Mouse (Mus musculus) liver, embryonic 14 days (tissue): ENCODE data around the gene Naa80. TPM values are rescaled to one million over a fixed set of nuclear protein-coding genes. Genes with fewer than 3 reads are reported as not detected.

Experiments
- polyA plus RNA-seq: library from polyadenylated mRNA; depleted of rRNA; stranded (reverse); fragments of >200 nt; gene quantifications from 2 replicates; pipeline ENCODE4 v1.2.3, GENCODE M21; 2012; rRNA removed

Naa80 gene
- polyA plus RNA-seq = 9.6 and 12.1 TPM in 2 replicates

GRCm38 (mm10) chr9:107578587-107578986 is at the start of gene Naa80:
Naa80 (plus strand) TSS chr9:107578887.

GRCm38 (mm10) chr9:107533791-107534407 is 44.8 kb upstream of the Naa80 start, which contains the start of gene Tmem115:
Tmem115 (plus strand) TSS chr9:107533945.

GRCm38 (mm10) chr9:107541474-107542351 is 37.0 kb upstream of the Naa80 start, which contains the start of the genes Cyb561d2 and Nprl2:
Cyb561d2 (minus strand) TSS chr9:107542193.
Nprl2 (plus strand) TSS chr9:107542226.

GRCm38 (mm10) chr9:107547026-107547425 is 31.7 kb upstream of the Naa80 start, which contains the start of gene Zmynd10:
Zmynd10 (plus strand) TSS chr9:107547298.

GRCm38 (mm10) chr9:107551117-107551889 is 27.4 kb upstream of the Naa80 start, which contains the start of gene Rassf1:
Rassf1 (plus strand) TSS chr9:107551555.

GRCm38 (mm10) chr9:107563029-107563581 is 15.6 kb upstream of the Naa80 start, which contains the start of gene Tusc2:
Tusc2 (plus strand) TSS chr9:107563255.

GRCm38 (mm10) chr9:107567702-107568319 is 10.9 kb upstream of the Naa80 start, which contains the start of gene Hyal2:
Hyal2 (plus strand) TSS chr9:107567945.

GRCm38 (mm10) chr9:107576357-107577107 is 2.2 kb upstream of the Naa80 start, which contains the start of gene Hyal1:
Hyal1 (plus strand) TSS chr9:107576927.

GRCm38 (mm10) chr9:107580501-107581317 is 2.0 kb downstream of the Naa80 start, which contains the start of gene Hyal3:
Hyal3 (plus strand) TSS chr9:107580818.

GRCm38 (mm10) chr9:107586974-107587832 is 8.5 kb downstream of the Naa80 start, which contains the start of gene Ifrd2:
Ifrd2 (plus strand) TSS chr9:107587642.

GRCm38 (mm10) chr9:107608741-107609432 is 30.2 kb downstream of the Naa80 start, which contains the start of gene Sema3b:
Sema3b (minus strand) TSS chr9:107609229.

Other genes starting within 250 kb of the Naa80 start
- 2.7 and 3.2 TPM in 2 replicates for gene Hemk1, start 240.5 kb upstream of the Naa80 start, polyA plus RNA-seq
- 0.07 and 0.10 TPM in 2 replicates for gene 6430571L13Rik, start 238.3 kb upstream of the Naa80 start, polyA plus RNA-seq
- gene Cacna2d2, start 179.3 kb upstream of the Naa80 start, polyA plus RNA-seq = 0.02 and 0.03 TPM in 2 replicates
- gene Tmem115, start 44.9 kb upstream of the Naa80 start, polyA plus RNA-seq = 6.5 and 7.8 TPM in 2 replicates
- gene Cyb561d2, start 36.7 kb upstream of the Naa80 start, polyA plus RNA-seq = 9.6 and 9.8 TPM in 2 replicates
- gene Nprl2, start 36.7 kb upstream of the Naa80 start, polyA plus RNA-seq = 9.9 and 10.8 TPM in 2 replicates
- 0.14 and 0.29 TPM in 2 replicates for gene Zmynd10, start 31.6 kb upstream of the Naa80 start, polyA plus RNA-seq
- 14.2 and 15.7 TPM in 2 replicates for gene Rassf1, start 27.3 kb upstream of the Naa80 start, polyA plus RNA-seq
- 19.4 and 22.3 TPM in 2 replicates for gene Tusc2, start 15.6 kb upstream of the Naa80 start, polyA plus RNA-seq
- 19.0 and 20.3 TPM in 2 replicates for gene Hyal2, start 10.9 kb upstream of the Naa80 start, polyA plus RNA-seq
- gene Hyal1, start 2.0 kb upstream of the Naa80 start, polyA plus RNA-seq = 1.1 and 1.3 TPM in 2 replicates
- 0.44 and 0.53 TPM in 2 replicates for gene Hyal3, start 1.9 kb downstream of the Naa80 start, polyA plus RNA-seq
- 117 and 130 TPM in 2 replicates for gene Ifrd2, start 8.8 kb downstream of the Naa80 start, polyA plus RNA-seq
- gene Sema3b, start 30.3 kb downstream of the Naa80 start, polyA plus RNA-seq = 0.17 and 0.54 TPM in 2 replicates
- 115 and 121 TPM in 2 replicates for gene Gnai2, start 56.5 kb downstream of the Naa80 start, polyA plus RNA-seq
- 16.5 and 19.2 TPM in 2 replicates for gene Slc38a3, start 90.6 kb downstream of the Naa80 start, polyA plus RNA-seq
- 0.02 TPM in 1 of 2 replicates, not detected in the other for gene Gnat1, start 100.8 kb downstream of the Naa80 start, polyA plus RNA-seq
- gene Sema3f, start 131.6 kb downstream of the Naa80 start, polyA plus RNA-seq = 2.7 and 2.8 TPM in 2 replicates
- gene Rbm5, start 192.1 kb downstream of the Naa80 start, polyA plus RNA-seq = 38.0 and 39.9 TPM in 2 replicates